Mouse (Mus musculus): ENCODE measurements around the gene Ears2.
"Not testable (repeated sequence)": the region's sequence is repeated elsewhere in the genome, so short reads cannot be mapped to it uniquely, and the experiment has no call there.

Ears2 gene

GRCm38 (mm10) chr7:122066945-122067516 lies at the start of gene Ears2, which contains the start of gene Ubfd1:
Gene Ears2, minus strand, starts transcription at chr7:122067263.
Gene Ubfd1, plus strand, starts transcription at chr7:122067175.
- peak; percentile 98 for DNase-seq

DNA sequence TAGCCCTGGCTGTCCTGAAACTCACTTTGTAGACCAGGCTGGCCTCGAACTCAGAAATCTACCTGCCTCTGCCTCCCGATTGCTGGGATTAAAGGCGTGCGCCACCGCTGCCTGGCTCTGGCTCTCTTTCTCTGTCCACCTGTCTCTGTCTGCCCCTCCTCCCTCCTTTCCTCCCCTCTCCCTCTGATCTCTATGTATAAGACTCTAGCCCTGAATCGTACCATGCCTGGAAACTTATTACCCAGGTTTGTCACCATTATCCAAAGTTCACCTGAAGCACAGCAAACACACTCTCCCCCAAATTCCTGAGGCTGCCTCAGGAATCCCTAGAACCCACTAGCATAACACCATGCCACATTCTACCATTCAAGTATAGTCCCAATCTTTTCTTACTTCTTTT lies 41.1 kb upstream of the Ears2 start:
- DNase-seq = no peak

DNA sequence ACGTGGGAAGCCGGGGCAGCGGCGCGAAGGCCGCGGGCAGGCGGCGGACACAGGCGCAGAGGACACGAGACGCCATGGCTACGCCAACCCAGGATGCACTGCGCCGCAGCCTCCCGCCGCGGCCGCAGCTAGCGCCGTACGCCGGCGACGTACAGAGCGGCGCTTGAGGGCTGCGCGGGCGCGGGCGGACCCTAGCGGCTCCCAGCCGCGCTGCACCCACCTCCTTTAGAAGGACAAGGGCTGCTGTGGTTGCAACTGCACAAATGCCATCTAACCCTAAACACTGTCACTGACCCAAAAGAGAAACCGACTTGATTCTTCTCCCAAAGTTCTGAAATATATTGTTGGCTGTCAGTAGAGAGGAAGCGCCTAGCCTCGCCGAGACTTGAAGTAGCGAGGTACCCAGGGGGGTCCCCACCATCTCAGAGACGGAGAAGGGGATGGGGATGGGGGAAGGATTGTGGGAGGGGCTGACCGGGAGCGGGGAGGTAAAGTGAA lies 34.7 kb upstream of the Ears2 start, which contains the start of gene Ndufab1:
Ndufab1 (minus strand) TSS at position 140 of the 498 bp plus-strand sequence.
- DNase-seq = peak; percentile 92

DNA sequence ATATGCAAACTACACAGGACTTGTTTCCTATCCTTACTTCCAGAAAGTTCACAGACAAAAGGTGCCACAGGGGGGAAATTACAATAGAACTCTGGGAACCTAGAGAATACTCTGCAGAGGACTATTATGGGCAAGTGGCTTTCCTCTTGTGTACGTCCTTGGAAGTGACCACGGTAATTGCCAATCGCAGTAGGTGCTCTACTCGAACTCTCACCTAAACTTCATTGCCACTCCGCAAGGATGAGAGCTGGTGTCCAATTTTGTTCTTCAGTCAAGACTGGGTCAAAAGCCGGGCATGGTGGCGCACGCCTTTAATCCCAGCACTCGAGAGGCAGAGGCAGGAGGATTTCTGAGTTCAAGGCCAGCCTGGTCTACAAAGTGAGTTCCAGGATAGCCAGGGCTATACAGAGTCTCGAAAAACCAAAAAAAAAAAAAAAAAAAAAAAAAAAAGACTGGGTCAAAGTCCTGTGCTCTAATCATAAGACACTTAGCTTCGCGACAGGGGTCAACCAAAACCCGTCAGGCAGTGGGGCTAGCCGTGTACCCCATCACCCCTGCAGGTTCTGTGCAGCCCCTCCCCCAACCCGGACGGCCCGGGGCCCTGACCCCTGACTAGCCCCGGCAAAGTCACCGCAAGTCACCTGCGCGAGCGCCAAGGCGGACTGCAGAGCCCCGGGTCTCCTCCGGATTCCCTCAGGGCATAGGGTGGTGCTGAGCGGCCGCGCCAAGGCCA lies 34.1 kb upstream of the Ears2 start:
- not testable (repeated sequence) for DNase-seq

DNA sequence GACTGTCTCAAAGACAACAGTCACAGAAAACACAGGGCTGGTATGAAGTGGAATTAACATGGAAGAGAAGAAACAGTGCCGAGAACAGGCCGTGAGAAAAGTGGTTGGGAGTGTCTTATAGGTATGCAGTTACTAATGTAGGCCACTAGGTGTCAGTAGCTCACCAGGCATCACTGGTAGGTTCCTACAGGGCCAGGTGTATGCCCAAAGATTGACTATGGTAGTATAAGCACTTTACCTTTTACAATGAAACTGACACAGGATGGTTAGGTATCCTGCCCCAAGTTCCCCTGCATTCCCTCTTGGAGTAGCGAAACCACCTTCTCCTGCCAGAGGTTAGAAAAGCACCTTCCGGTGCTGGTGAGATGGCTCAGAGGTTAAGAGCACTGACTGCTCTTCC lies 32.2 kb upstream of the Ears2 start:
- peak; percentile 21 for DNase-seq

DNA sequence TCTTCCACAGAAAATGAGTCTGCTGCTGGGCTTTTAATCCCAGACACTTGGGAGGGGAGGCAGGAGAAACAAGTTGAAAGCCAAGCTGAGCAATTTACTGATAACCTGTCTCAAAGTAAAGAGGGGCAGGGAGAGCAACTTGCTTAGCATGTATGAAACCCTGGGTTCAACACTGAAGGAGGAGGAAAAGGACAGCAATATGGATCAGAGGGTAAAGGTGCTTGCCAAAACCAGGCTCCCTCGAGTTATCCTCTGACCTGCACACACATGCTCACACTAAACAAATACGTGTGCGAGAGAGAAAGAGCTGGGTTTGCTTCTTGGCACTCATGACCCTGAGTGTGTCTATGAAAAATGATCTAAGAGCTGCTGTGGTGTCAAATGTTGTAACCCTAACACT lies 30.9 kb upstream of the Ears2 start:
- no peak for DNase-seq

DNA sequence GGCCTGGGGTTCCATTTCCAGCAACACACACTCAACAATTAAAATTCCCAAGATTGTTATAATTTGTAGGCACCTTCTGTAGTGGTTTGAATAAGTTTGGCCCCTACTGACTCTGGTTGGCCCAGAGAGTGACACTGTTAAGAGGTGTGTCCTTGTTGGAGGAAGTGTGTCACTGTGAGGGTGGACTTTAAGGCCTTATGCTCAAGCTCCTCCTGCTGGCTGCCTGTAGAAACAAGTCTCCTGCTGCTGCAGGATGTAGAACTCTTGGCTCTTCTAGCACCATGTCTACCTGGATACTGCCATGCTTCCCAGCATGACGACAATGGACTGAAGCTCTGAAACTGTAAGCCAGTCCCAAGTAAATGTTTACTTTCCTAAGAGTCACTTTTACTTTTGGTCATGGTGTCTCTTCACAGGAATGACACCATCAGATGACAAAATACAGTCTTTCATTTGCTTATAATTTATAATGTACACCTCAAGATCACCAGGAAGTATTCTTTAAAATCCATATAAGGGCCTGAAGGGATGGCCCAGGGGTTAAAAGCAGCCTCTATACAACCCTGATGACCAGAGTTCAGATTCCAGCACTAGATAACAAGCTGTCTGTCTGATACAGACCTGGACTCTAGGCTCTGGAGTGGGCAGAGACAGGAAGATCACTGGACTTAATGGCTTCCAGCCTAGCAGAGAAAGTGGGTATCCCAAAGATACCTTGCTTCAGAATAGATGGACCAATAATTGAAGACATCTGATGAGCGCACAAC lies 27.7 kb upstream of the Ears2 start:
- no peak for DNase-seq

GRCm38 (mm10) chr7:122087195-122087982 lies 20.3 kb upstream of the Ears2 start:
- DNase-seq = no peak

DNA sequence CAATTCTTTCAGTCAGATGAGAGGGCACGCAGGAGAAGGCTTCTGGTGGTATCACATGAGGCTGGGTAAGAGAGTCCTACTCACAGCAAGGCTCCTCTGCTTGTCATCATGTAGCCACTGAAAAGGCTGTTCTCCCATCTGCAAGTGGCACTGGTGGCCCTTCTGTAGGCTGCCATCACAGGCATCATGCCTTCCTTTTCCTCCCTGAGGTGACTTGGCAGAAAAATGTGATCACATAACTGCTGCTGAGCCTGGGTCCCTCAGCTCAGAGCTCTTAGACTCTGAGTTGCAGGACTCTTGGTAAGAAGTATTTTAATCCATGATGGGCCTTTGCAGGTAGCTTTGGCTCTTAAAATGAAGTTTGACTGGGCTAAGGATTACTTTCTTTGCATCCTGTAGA lies 14.0 kb upstream of the Ears2 start:
- no peak for DNase-seq

DNA sequence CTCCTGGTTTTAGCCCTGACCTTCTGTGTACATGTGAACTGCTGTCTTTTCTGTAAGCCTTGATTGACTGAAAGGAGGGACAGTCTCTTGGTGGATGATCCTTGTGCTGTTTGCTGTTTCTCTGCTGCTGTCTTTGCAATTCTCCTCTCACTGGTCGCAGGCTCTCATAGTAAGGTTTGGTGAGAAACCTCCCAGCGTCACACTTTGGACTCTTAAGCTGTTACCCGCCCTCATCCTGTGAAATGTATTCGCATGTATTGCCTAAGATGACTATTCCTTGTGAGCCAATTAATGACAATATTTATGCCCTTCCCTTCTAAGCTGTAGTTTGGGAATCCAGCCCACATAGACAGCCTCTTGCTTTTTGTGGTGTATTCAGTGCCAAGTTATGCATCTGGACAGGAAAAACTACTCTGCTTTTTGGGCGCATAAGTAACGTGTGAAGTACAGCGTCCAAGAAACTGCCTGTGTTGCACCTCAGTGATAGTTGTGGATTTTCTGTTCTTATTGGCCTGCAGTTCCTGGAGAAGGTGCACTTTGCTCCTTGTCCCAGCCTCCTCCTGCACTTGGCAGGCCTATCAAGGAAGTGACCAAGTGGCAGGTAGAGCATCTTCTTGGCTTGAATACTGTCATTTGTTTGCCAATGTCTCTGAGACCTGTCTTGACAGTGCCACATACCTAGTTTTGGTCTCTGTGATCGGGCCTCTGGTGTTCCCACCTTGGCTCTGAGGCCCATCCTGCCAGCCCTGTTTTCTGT lies 12.9 kb upstream of the Ears2 start:
- DNase-seq = no peak

- DNase-seq = no peak
Measured at GRCm38 (mm10) chr7:122074374-122074773, 7.3 kb upstream of the Ears2 start.

- no peak for DNase-seq
Measured at GRCm38 (mm10) chr7:122067517-122068381, 686 bp upstream of the Ears2 start.

DNA sequence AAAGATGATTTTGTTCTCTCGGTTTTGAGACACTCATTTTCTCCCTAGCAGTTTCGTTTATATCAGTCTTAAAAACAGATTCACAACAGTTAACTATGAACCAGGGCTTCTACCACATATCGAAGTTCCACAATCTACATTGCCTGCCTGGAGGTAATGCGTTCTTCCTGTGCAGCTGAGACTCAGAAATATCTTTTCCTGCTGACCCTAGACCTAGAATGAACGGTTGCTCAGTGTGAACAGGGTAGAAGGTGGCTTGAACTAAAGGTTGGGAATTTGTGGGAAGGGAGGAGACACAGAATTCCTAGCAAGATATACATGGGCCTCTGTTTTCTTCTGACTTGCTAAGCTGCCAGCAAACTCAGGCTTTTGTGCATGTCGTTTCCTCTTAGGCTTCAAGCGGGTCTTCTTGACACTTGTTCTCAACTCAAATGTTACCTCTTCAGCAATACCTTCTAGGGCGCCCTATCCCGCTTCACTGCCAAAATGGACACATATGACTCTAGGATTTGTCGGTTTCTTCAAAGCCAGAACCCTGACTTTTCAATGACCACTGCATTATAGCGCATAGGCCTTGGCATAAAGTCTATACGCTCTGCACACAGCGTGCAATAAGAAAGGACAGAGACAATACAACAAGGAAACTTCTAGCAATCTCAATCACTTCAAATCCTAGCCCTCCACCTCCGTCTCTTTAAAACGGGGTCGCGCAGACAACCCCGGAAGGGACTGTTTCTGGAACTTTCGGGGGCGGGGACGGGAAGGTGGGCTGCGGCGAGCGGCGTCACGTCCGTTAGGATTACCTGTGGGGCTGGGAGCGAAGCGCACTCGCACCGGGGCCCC lies 740 bp downstream of the Ears2 start:
- DNase-seq = no peak

DNA sequence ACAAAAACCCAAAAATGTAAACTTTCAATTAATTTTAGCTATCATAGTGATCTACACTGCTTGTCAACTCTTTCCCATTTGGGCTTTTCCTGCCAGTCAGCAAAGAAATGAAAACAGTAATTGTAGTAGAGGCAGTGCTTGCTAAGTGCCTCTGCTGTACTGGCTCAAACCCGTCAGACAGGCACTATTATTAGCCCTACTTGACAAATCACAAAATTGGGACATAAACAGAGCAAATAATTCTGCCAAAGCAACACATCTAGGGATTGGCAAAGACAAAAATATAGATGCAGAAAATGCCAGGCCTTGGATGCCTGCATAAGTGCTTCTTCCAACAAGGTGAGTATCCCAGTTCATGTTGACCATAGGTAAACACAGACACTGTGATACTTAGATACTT lies 1.4 kb downstream of the Ears2 start:
- no peak for DNase-seq

DNA sequence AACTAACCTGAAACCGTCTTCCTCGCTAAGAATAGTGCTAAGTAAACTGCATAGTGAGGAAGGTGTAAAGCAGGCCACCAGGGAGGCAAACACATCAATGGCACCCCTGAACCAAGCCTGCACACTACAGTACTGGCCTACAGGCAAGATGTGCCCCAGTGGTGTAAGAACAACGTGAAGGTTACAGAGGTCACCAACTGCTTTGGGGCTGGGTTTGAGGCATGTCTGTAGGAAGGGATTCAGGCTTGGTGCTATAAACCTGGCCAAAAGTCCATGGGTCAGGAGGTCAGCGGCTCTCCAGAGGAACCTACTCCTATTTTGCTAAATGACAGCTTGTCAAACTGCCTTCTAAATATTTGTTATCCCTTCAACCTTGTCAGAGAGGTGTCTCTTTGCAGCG lies 10.4 kb downstream of the Ears2 start:
- no peak for DNase-seq

GRCm38 (mm10) chr7:122050834-122051233 lies 16.2 kb downstream of the Ears2 start:
- no peak for DNase-seq

DNA sequence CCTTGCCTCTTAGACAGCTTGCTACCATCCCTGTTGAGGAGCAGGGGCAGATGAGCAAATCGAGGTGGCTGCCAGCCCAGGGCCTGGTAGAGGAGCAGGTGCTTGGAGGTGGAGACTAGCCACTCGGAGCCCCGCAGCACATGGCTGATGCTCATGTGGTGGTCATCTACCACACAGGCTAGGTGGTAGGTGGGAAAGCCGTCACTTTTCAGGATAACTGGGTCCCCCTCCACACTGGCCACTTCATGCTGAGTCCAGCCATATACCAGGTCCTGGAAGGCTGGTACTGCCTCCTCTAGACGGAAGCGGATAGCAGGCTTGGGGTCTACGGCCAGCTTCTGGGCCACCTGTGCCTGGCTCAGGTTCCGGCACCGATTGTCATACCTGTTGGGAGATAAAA lies 18.9 kb downstream of the Ears2 start:
- no peak for DNase-seq

- DNase-seq = no peak
Measured at GRCm38 (mm10) chr7:122046813-122047212, 20.2 kb downstream of the Ears2 start.

- no peak for DNase-seq
Measured at GRCm38 (mm10) chr7:122045711-122046110, 21.4 kb downstream of the Ears2 start.

GRCm38 (mm10) chr7:122045181-122045634 lies 21.9 kb downstream of the Ears2 start:
- peak; percentile 32 for DNase-seq

All from right cerebral cortex, postnatal 25 days (tissue).